Mouse (Mus musculus): Measurements from ENCODE around the gene Npr1. TPM values are rescaled to one million over a fixed set of nuclear protein-coding genes. Genes with fewer than 3 reads are reported as not detected.

Gene Npr1
- polyA plus RNA-seq (2012; rRNA removed) (15.5 and 16.0 TPM in 2 replicates), polyA plus RNA-seq (2014; fragmentation: Nextera tagmentation; extraction: Ambion mirVana) (4.8 and 4.9 TPM in 2 replicates)

DNA sequence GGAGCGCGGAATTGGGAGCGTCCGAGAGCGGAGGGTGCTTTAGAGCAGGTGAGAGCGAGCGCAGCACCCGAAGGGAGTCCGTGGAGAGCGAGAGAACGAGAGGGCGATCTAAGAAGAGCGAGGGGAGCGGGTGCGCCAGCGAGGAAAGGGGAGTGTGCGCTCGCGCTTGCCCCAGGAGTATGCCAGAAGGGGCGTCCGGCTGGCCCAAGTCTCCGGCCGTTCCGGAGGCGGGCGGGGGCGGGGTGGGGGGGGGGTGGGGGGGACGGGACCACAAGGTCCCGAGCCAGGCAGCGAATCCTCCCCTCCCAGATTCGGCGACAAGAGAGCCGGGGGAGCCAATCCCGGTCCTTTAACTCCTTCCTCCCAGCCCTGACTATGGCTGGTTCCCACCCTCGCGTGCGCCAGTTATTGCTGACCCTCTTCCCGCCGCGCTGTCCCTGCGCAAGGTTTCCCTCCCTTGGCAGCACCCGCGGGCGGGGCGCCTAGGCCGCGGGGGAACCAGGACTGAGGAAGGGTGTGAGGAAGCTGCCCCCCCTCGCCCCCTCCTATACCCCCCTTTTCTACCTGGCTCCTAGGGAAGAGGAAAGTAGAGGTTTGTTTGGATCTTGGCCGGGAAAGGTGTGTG is at the start of gene Npr1:
Gene Npr1, minus strand, starts transcription at position 181 of the 625 bp plus-strand sequence.
- H3K36me3 ChIP-seq (ENCODE audit: control insufficient read depth, insufficient read depth, low read length) = no peaks in the 10 kb centered on the region
- no peak within 1 kb of the TSS for H3K27ac ChIP-seq (replicated peaks; ENCODE audit: low read depth, low read length)
- H3K4me3 ChIP-seq (replicated peaks; ENCODE audit: low read length) = peak within 1 kb of the TSS; percentile 40
- 0 out of 2 replicates have a peak, but pooled peaks cover 2% of the 10 kb centered on the region for H3K4me1 ChIP-seq (ENCODE audit: control insufficient read depth, insufficient read depth, low read length)
- no peak for TF ChIP-seq POLR2A (IDR thresholded peaks at IDR 0.05; ENCODE audit: borderline replicate concordance, extremely low read depth, insufficient read depth, insufficient read length)
- peaks cover 41% of the 10 kb centered on the region for H3K27me3 ChIP-seq (ENCODE audit: control insufficient read depth, insufficient read depth, low read length)
- peak within 1 kb of the TSS; percentile 79 for H3K4me2 ChIP-seq (replicated peaks; ENCODE audit: low read depth, low read length, severe bottlenecking)
- peak; percentile 18 for DNase-seq (ENCODE audit: low spot score)
- peak; percentile 25; the same call in 1 of the 2 replicates for ATAC-seq (ENCODE audit: low FRiP score, low read depth)
- H3K9ac ChIP-seq (ENCODE audit: low read depth, low read length, severe bottlenecking) = peak within 1 kb of the TSS; percentile 17
- H3K9me3 ChIP-seq (ENCODE audit: control insufficient read depth, low read length) = no peaks in the 10 kb centered on the region
- 0% methylated on average over 28 of the region's 49 CpGs for WGBS

GRCm38 (mm10) chr3:90515242-90515641 is 49.6 kb upstream of the Npr1 start:
- Histone ChIP-seq H3K9ac (ENCODE audit: low read depth, low read length, severe bottlenecking) (peak overlapping the region; percentile 46), H3K27ac (replicated peaks; ENCODE audit: low read depth, low read length) (no peak overlapping the region), H3K4me2 (replicated peaks; ENCODE audit: low read depth, low read length, severe bottlenecking) (peak overlapping the region; percentile 84), H3K4me1 (ENCODE audit: control insufficient read depth, insufficient read depth, low read length) (peaks cover 13% of the 10 kb centered on the region), H3K4me3 (replicated peaks; ENCODE audit: low read length) (peak overlapping the region; percentile 34), H3K27me3 (ENCODE audit: control insufficient read depth, insufficient read depth, low read length) (no peaks in the 10 kb centered on the region), H3K9me3 (ENCODE audit: control insufficient read depth, low read length) (no peaks in the 10 kb centered on the region), H3K36me3 (ENCODE audit: control insufficient read depth, insufficient read depth, low read length) (no peaks in the 10 kb centered on the region)
- TF ChIP-seq POLR2A (IDR thresholded peaks at IDR 0.05; ENCODE audit: borderline replicate concordance, extremely low read depth, insufficient read depth, insufficient read length) = no peak
- DNase-seq (ENCODE audit: low spot score) = no peak
- no peak for ATAC-seq (ENCODE audit: low FRiP score, low read depth)
- WGBS = 44% methylated on average over 1 of the region's 1 CpGs

DNA sequence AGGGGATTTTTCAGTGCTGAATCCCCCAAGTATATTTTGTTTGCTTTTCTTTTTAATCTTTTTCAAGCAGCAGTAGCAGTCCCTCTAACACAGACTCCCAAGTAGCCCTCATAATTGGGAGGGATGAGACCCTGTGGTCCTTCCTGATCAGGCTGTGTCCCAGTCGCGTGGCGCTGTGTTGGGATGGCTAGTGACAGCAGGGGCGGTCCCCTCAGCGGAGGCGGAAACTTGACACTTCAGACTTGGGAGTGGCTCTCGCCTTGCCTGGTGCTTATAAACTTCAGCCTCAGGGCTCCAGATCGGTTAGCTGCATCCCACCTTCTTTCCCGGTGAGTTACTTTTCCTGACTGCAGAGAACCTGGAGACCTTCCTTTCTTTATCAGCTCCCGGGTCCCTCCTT is 49.0 kb upstream of the Npr1 start:
- no peaks in the 10 kb centered on the region for H3K9me3 ChIP-seq (ENCODE audit: control insufficient read depth, low read length)
- H3K4me3 ChIP-seq (replicated peaks; ENCODE audit: low read length) = peak overlapping the region; percentile 34
- H3K27ac ChIP-seq (replicated peaks; ENCODE audit: low read depth, low read length) = no peak overlapping the region
- TF ChIP-seq POLR2A (IDR thresholded peaks at IDR 0.05; ENCODE audit: borderline replicate concordance, extremely low read depth, insufficient read depth, insufficient read length) = 0 out of 2 replicates have a peak, but pooled peaks have one; percentile 35
- ATAC-seq (ENCODE audit: low FRiP score, low read depth) (peak; percentile 81), DNase-seq (ENCODE audit: low spot score) (peak; percentile 71)
- H3K27me3 ChIP-seq (ENCODE audit: control insufficient read depth, insufficient read depth, low read length) = no peaks in the 10 kb centered on the region
- WGBS = under 1% methylated on average over 10 of the region's 10 CpGs
- no peaks in the 10 kb centered on the region for H3K36me3 ChIP-seq (ENCODE audit: control insufficient read depth, insufficient read depth, low read length)
- peaks cover 13% of the 10 kb centered on the region for H3K4me1 ChIP-seq (ENCODE audit: control insufficient read depth, insufficient read depth, low read length)
- peak overlapping the region; percentile 84 for H3K4me2 ChIP-seq (replicated peaks; ENCODE audit: low read depth, low read length, severe bottlenecking)
- H3K9ac ChIP-seq (ENCODE audit: low read depth, low read length, severe bottlenecking) = peak overlapping the region; percentile 46

DNA sequence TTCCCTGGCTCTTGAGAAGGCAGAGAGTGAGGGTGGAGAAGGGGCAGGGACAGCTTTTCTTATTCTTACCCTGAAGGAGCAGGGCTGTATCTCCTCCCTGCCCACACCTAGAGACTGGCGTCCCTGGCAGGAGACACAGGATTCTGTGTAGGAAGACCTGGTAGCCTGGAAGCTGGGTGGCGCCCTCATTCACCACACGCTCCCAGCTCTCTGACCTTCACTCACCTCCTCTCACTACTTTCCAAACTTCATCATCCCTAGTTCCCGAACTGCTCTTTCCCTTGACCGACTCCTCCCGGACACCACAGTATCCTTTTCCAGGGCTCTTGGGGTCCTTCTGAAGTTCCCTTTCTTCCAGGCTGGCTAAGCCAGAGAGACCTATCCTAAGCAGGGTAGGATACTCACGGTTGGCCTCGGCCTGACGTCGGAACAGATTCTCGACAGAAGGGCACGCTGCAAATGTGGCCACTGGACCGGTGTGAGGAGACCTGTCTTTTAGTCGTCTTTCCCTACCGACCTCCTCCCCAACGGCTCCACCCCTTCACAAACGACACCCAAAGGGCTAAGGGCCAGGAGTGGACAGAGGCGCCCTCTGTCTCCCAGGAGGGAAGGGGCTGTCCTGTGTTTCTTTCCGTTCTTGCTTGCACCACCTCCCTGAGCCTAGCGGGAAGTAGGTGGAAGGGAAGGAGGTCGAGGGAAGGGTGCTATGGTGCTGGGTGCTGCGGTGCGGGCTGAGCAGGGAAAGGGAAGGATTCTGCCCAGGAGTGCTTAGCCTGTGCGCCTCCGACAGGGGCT is 48.3 kb upstream of the Npr1 start, which contains the start of the genes S100a1 and S100a13:
Gene S100a1, minus strand, starts transcription at position 597 of the 795 bp plus-strand sequence.
Gene S100a13, plus strand, starts transcription at position 640 of the 795 bp plus-strand sequence.
- no peak within 1 kb of the TSS for H3K27ac ChIP-seq (replicated peaks; ENCODE audit: low read depth, low read length)
- peaks cover 13% of the 10 kb centered on the region for H3K4me1 ChIP-seq (ENCODE audit: control insufficient read depth, insufficient read depth, low read length)
- DNase-seq (ENCODE audit: low spot score) = peak; percentile 16
- no peaks in the 10 kb centered on the region for H3K36me3 ChIP-seq (ENCODE audit: control insufficient read depth, insufficient read depth, low read length)
- H3K4me2 ChIP-seq (replicated peaks; ENCODE audit: low read depth, low read length, severe bottlenecking) = peak within 1 kb of the TSS; percentile 84
- ATAC-seq (ENCODE audit: low FRiP score, low read depth) = peak; percentile 18; the same call in 1 of the 2 replicates
- H3K27me3 ChIP-seq (ENCODE audit: control insufficient read depth, insufficient read depth, low read length) = no peaks in the 10 kb centered on the region
- peak within 1 kb of the TSS; percentile 46 for H3K9ac ChIP-seq (ENCODE audit: low read depth, low read length, severe bottlenecking)
- H3K9me3 ChIP-seq (ENCODE audit: control insufficient read depth, low read length) = no peaks in the 10 kb centered on the region
- 4% methylated on average over 24 of the region's 25 CpGs for WGBS
- H3K4me3 ChIP-seq (replicated peaks; ENCODE audit: low read length) = peak within 1 kb of the TSS; percentile 34
- no peak for TF ChIP-seq POLR2A (IDR thresholded peaks at IDR 0.05; ENCODE audit: borderline replicate concordance, extremely low read depth, insufficient read depth, insufficient read length)

DNA sequence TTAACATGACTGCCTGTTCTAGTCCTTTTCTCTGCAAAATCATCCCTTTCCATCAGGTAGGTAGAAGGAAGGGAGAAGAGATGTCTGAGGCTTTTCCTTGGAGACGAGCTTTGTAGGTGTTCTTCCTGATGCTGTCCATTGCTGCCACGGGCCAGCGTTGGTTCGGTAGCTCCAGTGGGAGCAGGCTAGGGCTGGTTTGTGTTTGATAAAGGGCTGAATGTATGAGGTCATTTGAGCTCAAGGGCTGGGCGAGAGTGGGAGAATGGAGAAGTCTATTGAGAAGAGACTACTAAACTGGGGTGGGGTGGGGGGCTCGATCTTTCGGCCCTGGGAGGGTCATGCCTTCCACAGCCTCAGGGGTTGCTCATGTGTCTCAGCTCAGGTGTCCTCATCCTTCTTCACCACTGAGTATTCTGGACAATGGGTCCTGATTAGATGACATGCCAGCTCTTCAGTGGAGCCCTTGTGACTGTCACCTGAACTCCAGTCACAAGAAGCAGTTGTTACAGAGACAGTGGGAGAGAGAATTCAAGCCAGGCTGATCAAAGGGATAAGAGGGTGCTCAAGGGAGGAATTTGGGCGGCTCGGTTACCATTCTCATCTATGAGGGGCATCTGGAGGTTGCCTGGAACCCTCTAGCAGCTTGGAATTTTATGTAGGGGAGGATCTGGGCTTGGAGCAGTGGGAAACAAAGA is 47.4 kb upstream of the Npr1 start:
- Histone ChIP-seq H3K27me3 (ENCODE audit: control insufficient read depth, insufficient read depth, low read length) (no peaks in the 10 kb centered on the region), H3K4me3 (replicated peaks; ENCODE audit: low read length) (no peak overlapping the region), H3K4me2 (replicated peaks; ENCODE audit: low read depth, low read length, severe bottlenecking) (peak overlapping the region; percentile 84; the same call in 1 of the 2 replicates)

More for the DNA sequence above, 47.4 kb upstream of the Npr1 start:
- H3K9ac ChIP-seq (ENCODE audit: low read depth, low read length, severe bottlenecking) = no peak overlapping the region
- H3K36me3 ChIP-seq (ENCODE audit: control insufficient read depth, insufficient read depth, low read length) = no peaks in the 10 kb centered on the region
- no peak for TF ChIP-seq POLR2A (IDR thresholded peaks at IDR 0.05; ENCODE audit: borderline replicate concordance, extremely low read depth, insufficient read depth, insufficient read length)
- no peaks in the 10 kb centered on the region for H3K9me3 ChIP-seq (ENCODE audit: control insufficient read depth, low read length)
- no peak overlapping the region for H3K27ac ChIP-seq (replicated peaks; ENCODE audit: low read depth, low read length)
- ATAC-seq (ENCODE audit: low FRiP score, low read depth) (no peak), DNase-seq (ENCODE audit: low spot score) (no peak)
- peaks cover 13% of the 10 kb centered on the region for H3K4me1 ChIP-seq (ENCODE audit: control insufficient read depth, insufficient read depth, low read length)
- 81% methylated on average over 9 of the region's 9 CpGs for WGBS
